17 mouse cellular contexts compared by ENCODE assay signal in genomic region chr19:16016171-16016570, GRCm38 (mm10). TPM values are rescaled to one million over a fixed set of nuclear protein-coding genes. Genes with fewer than 3 reads are reported as not detected.
A peak's percentile ranks its signal among the peaks of the same experiment; 100 is the strongest.
DNase-seq lines count a peak whose midpoint lies in the region; TF ChIP-seq lines count a peak whose summit lies in the region.
"Had no signal": no experiment of that assay in that cellular context is flagged by ENCODE, and none has a peak within 500 bp of the region (broad histone marks: within the 10 kb centered on the region; RNA-seq: fewer than 3 reads in every experiment).

No protein-coding gene starts in this region.

- no peak overlapping the region for H3K4me3 ChIP-seq in lung, adult 2 months (replicated peaks; ENCODE audit: extremely low read depth, low read depth, low read length)
- no peak overlapping the region for H3K4me3 ChIP-seq in brown adipose tissue, adult 24 weeks (ENCODE audit: insufficient read depth, low read depth, low read length)
- H3K4me3 ChIP-seq: embryonic facial prominence, embryonic 13.5 days; forebrain, embryonic 12.5 days; heart, embryonic 15.5 days; liver, embryonic 12.5 days had no signal

- no peak for TF ChIP-seq CTCF in lung, adult 2 months (IDR thresholded peaks at IDR 0.05; ENCODE audit: insufficient read depth, low read length)

- 49% methylated on average over 1 of the region's 1 CpGs for WGBS in lung, adult 2 months

- no peak for TF ChIP-seq POLR2A in lung, adult 2 months (IDR thresholded peaks at IDR 0.05; ENCODE audit: borderline replicate concordance, extremely low read depth, low read depth, low read length)

- H3K4me1 ChIP-seq in lung, adult 2 months (ENCODE audit: control insufficient read depth, insufficient read depth, low read length) = no peaks in the 10 kb centered on the region
- H3K4me1 ChIP-seq in brown adipose tissue, adult 24 weeks (ENCODE audit: control insufficient read depth, insufficient read depth, insufficient read length, low read length) = no peaks in the 10 kb centered on the region
- H3K4me1 ChIP-seq: embryonic facial prominence, embryonic 13.5 days; forebrain, embryonic 12.5 days; heart, embryonic 15.5 days; liver, embryonic 12.5 days had no signal

- H3K27ac ChIP-seq in brown adipose tissue, adult 24 weeks (replicated peaks; ENCODE audit: low read depth, low read length) = peak overlapping the region; percentile 68
- H3K27ac ChIP-seq: embryonic facial prominence, embryonic 13.5 days; forebrain, embryonic 12.5 days; heart, embryonic 15.5 days; hindbrain, postnatal 0 days; liver, embryonic 12.5 days had no signal

- DNase-seq in heart, adult 9 months (ENCODE audit: low spot score in 2 of 2) = peak; percentile 43 to 47
- DNase-seq in heart, postnatal 4 days = no peak
- peak; percentile 7 for DNase-seq in lung, postnatal 36 days
- DNase-seq in lung, adult 2 months = no peak
- DNase-seq in adrenal gland, postnatal 36 days = no peak
- DNase-seq in yolk sac, embryonic 10.5 days (ENCODE audit: low spot score) = no peak
- DNase-seq: cerebellum, adult 11-12 months; cerebellum, postnatal 36 days; kidney, adult 8-10 months; midbrain, embryonic 14.5 days; thymus, postnatal 4 days had no signal

RNA-seq across cellular contexts. Expression of gene Cep78, which starts 31.4 kb away (rescaled TPM):
- 1 to 10 TPM; 6.8 to 7.6 TPM for total RNA-seq in heart, postnatal 4 days (2021)
- 3.0 and 3.1 TPM in 2 replicates for polyA plus RNA-seq in lung, adult 2 months (2012; rRNA removed)
- 2.2 and 4.6 TPM in 2 replicates for polyA plus RNA-seq in brown adipose tissue, adult 24 weeks (2012; ENCODE audit: insufficient read depth, insufficient read length, missing spikeins)
- total RNA-seq in adrenal gland, postnatal 36 days (2021) = 10 to 100 TPM in 1 of 2 experiments, 1 to 10 TPM in 1; 9.2 to 11.3 TPM

Comparison
In these comparisons a context has a peak if more than half of its experiments do, and no peak if none do; other contexts are left out.
1. DNase-seq: peak in heart, adult 9 months (2 of 2) and lung, postnatal 36 days (single experiment); none in heart, postnatal 4 days (single experiment), lung, adult 2 months (single experiment), adrenal gland, postnatal 36 days (0 of 2) and yolk sac, embryonic 10.5 days (single experiment).